Mouse (Mus musculus): Measurements from ENCODE around the gene Hist1h4b. TPM values are rescaled to one million over a fixed set of nuclear protein-coding genes. Genes with fewer than 3 reads are reported as not detected.
"Not testable (repeated sequence)": the region's sequence is repeated elsewhere in the genome, so short reads cannot be mapped to it uniquely, and the experiment has no call there.

Gene Hist1h4b
- polyA plus RNA-seq, 1 experiment from 2014 or later: 2.5 TPM

DNA sequence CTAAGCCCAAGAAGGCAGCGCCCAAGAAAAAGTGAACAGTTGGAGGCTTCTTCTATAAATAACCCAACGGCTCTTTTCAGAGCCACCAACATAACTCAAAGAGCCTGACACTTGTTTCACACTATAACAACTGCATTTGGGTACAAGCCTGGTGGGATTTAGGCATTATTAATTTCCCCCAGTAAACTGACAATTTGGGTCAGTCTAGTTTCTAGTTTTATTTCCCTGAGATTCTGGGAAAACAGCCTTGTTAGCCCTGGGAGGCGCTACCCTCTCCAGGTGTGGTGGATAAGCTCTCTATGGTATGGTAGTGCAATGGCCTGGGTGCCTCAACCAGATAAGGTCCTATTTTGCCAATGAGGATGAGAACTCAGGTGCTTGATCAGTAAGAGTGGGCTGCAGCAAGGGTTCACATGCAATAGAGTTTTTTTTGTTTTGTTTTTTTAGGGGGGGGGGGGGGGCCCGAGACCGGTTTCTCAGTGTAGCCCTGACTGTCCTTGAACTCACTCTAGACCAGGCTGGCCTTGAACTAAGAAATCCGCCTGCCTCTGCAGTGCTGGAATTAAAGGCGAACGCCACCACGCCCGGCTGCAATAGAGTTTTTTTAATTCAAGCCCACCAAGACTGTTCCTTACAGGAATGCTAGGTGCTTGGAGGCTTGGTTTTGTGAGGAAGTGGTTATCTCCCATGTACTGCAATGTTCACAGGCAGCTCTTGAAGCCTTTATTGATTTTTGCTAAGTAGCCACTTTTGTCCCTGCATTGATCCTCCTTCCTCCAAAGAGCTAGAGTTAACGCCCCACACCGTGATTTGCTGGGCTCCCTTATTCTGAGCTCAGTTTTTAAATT is 7.7 kb downstream of the Hist1h4b start:
- peak overlapping the region; percentile 50 for H3K4me3 ChIP-seq (ENCODE audit: low read depth, low read length)
- H3K27ac ChIP-seq (ENCODE audit: low read length): peak overlapping the region; percentile 98
- no peaks in the 10 kb centered on the region for H3K36me3 ChIP-seq (ENCODE audit: control insufficient read depth, insufficient read depth, low read length)
- WGBS: 34% methylated on average over 12 of the region's 12 CpGs
- H3K27me3 ChIP-seq (ENCODE audit: control insufficient read depth, insufficient read depth, low read length): no peaks in the 10 kb centered on the region
- peak overlapping the region; percentile 55 for H3K9ac ChIP-seq (replicated peaks; ENCODE audit: low read depth, low read length)
- peaks cover 11% of the 10 kb centered on the region for H3K4me1 ChIP-seq (ENCODE audit: control insufficient read depth, insufficient read depth, low read length)
- ATAC-seq (ENCODE audit: insufficient number of reproducible peaks, insufficient read depth, low FRiP score, low read depth): no peak
- peak overlapping the region; percentile 67 for H3K4me2 ChIP-seq (replicated peaks; ENCODE audit: low read depth, low read length)
- no peaks in the 10 kb centered on the region for H3K9me3 ChIP-seq (ENCODE audit: control insufficient read depth, low read depth, low read length)

DNA sequence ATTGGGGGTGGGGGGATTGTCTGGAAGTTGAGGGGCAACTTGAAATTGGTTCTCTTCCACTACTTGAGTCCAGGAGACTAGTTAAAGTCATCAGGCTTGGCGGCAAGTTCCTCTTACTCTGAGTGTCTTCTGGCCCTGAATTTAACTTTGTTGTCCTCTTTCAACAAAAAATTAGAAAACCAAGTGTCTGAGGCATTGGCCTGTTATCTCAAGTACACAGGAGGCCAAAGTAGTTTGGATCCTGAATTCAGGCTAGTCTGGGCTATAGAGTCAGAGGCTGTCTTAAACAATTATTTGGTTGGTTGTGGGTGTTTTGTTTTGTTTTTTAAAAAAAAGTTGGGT is 8.3 kb downstream of the Hist1h4b start:
- Histone ChIP-seq H3K36me3 (ENCODE audit: control insufficient read depth, insufficient read depth, low read length) (no peaks in the 10 kb centered on the region), H3K4me2 (replicated peaks; ENCODE audit: low read depth, low read length) (no peak overlapping the region), H3K4me1 (ENCODE audit: control insufficient read depth, insufficient read depth, low read length) (peaks cover 9% of the 10 kb centered on the region), H3K9me3 (ENCODE audit: control insufficient read depth, low read depth, low read length) (no peaks in the 10 kb centered on the region), H3K4me3 (ENCODE audit: low read depth, low read length) (no peak overlapping the region), H3K27me3 (ENCODE audit: control insufficient read depth, insufficient read depth, low read length) (no peaks in the 10 kb centered on the region), H3K27ac (ENCODE audit: low read length) (no peak overlapping the region), H3K9ac (replicated peaks; ENCODE audit: low read depth, low read length) (no peak overlapping the region)
- WGBS: 66% methylated on average over 1 of the region's 1 CpGs
- ATAC-seq (ENCODE audit: insufficient number of reproducible peaks, insufficient read depth, low FRiP score, low read depth): no peak

DNA sequence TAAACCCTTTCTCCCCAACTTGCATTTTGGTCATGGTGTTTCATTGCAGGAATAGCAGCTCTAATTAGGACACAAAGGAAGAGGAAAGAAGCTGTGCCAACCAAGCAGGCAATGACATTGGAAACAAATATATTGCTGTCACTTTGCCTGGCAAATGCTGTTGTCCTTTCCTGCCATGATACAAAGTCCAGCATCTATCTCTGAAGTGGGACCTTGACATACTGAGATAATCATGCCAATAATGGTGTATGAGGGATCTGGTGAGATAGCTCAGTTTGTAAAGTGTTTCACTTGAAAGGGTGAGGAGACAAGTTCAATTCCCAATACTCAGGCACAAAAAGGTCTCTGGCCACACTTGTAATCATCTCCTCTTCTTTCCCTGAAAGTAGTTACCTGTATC is 10.0 kb downstream of the Hist1h4b start:
- no peak for ATAC-seq (ENCODE audit: insufficient number of reproducible peaks, insufficient read depth, low FRiP score, low read depth)
- H3K9me3 ChIP-seq (ENCODE audit: control insufficient read depth, low read depth, low read length): no peaks in the 10 kb centered on the region
- H3K4me2 ChIP-seq (replicated peaks; ENCODE audit: low read depth, low read length): no peak overlapping the region
- H3K36me3 ChIP-seq (ENCODE audit: control insufficient read depth, insufficient read depth, low read length): no peaks in the 10 kb centered on the region
- H3K27ac ChIP-seq (ENCODE audit: low read length): no peak overlapping the region
- H3K4me3 ChIP-seq (ENCODE audit: low read depth, low read length): no peak overlapping the region
- peaks cover 6% of the 10 kb centered on the region; the same call in 1 of the 2 replicates for H3K4me1 ChIP-seq (ENCODE audit: control insufficient read depth, insufficient read depth, low read length)
- H3K9ac ChIP-seq (replicated peaks; ENCODE audit: low read depth, low read length): no peak overlapping the region
- no peaks in the 10 kb centered on the region for H3K27me3 ChIP-seq (ENCODE audit: control insufficient read depth, insufficient read depth, low read length)

DNA sequence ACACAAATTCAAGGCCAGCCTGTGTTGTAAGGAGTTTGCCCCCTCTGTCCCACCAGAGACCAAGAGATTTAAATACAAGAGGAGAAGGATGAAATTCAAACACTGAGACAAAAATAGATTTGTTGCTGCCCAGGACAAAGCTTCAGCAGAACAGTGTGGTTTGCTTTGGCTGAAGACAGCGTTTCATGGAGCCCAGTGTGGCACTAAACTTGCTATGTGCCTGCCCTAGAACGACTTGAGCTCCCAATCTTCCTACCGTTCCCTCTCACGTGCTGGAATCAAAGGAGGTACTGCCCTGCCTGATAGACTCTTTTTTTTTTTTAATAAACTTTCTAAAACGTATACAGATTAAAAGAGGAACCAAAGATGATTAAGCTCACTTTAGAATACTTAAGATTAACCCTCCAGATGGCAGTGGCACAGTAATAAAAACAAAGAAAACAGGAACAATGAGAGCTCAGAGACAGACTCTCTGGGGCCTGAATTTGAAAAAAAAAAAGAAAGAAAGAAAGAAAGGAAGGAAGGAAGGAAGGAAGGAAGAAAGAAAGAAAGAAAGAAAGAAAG is 12.1 kb downstream of the Hist1h4b start:
- Histone ChIP-seq H3K4me3 (ENCODE audit: low read depth, low read length) (no peak overlapping the region), H3K36me3 (ENCODE audit: control insufficient read depth, insufficient read depth, low read length) (no peaks in the 10 kb centered on the region), H3K27me3 (ENCODE audit: control insufficient read depth, insufficient read depth, low read length) (no peaks in the 10 kb centered on the region), H3K9ac (replicated peaks; ENCODE audit: low read depth, low read length) (no peak overlapping the region), H3K4me2 (replicated peaks; ENCODE audit: low read depth, low read length) (no peak overlapping the region), H3K4me1 (ENCODE audit: control insufficient read depth, insufficient read depth, low read length) (peaks cover 6% of the 10 kb centered on the region; the same call in 1 of the 2 replicates), H3K27ac (ENCODE audit: low read length) (no peak overlapping the region), H3K9me3 (ENCODE audit: control insufficient read depth, low read depth, low read length) (no peaks in the 10 kb centered on the region)
- no peak for ATAC-seq (ENCODE audit: insufficient number of reproducible peaks, insufficient read depth, low FRiP score, low read depth)
- WGBS: 58% methylated on average over 5 of the region's 5 CpGs

DNA sequence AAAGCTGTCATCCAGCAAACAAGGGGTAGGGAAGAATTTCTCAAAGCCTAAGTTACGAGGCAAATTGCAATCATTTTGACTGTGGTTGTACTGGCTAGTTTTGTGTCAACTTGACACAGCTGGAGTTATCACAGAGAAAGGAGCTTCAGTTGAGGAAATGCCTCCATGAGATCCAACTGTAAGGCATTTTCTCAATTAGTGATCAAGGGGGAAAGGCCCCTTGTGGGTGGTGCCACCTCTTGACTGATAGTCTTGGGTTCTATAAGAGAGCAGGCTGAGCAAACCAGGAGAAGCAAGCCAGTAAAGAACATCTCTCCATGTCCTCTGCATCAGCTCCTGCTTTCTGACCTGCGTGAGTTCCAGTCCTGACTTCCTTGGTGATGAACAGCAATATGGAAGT is 12.8 kb downstream of the Hist1h4b start, which contains the start of gene Trim38:
Gene Trim38 (plus strand): TSS at position 301 of the 400 bp plus-strand sequence.
- not testable (repeated sequence) for H3K36me3 ChIP-seq (ENCODE audit: control insufficient read depth, insufficient read depth, low read length); H3K9ac ChIP-seq (replicated peaks; ENCODE audit: low read depth, low read length); H3K27ac ChIP-seq (ENCODE audit: low read length); H3K27me3 ChIP-seq (ENCODE audit: control insufficient read depth, insufficient read depth, low read length); ATAC-seq (ENCODE audit: insufficient number of reproducible peaks, insufficient read depth, low FRiP score, low read depth); H3K4me1 ChIP-seq (ENCODE audit: control insufficient read depth, insufficient read depth, low read length); H3K9me3 ChIP-seq (ENCODE audit: control insufficient read depth, low read depth, low read length); H3K4me3 ChIP-seq (ENCODE audit: low read depth, low read length); H3K4me2 ChIP-seq (replicated peaks; ENCODE audit: low read depth, low read length)
- WGBS: 86% methylated on average over 2 of the region's 2 CpGs

DNA sequence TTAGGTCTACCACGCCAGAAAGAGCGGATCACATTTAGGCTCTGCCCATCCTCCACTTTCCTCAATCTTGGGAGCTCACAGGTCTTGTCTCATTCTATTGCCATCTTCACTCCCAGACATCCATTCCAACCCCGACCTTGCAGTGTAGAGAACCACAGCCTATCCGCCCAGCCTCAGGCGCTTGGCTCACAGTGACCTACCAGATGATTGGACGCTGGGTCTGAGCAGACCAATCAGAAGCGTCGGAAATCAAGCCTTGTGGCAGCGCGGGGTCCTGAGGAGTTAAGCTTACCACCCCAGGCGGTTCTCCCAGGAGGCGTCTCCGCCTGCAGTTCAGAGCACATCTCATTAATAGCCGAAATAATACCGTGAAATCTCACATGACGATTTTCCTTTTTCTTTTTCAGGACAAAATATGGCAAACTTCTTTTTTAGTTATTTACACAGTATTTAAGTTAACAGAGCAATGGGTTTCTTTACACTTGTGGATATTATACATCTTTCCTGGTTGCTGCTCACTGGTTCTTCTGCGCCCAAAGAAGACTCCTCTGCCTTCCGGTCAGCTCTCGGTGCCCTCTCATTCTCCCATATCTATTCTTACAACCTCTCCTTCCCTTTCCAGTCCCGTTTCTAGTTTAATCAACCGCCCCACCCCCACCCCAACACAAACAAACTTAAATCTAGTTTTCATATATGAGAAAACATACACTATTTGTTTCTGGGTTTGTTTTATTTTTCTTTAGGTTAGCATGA is 15.9 kb downstream of the Hist1h4b start:
- Histone ChIP-seq H3K36me3 (ENCODE audit: control insufficient read depth, insufficient read depth, low read length) (no peaks in the 10 kb centered on the region), H3K4me1 (ENCODE audit: control insufficient read depth, insufficient read depth, low read length) (no peaks in the 10 kb centered on the region), H3K9ac (replicated peaks; ENCODE audit: low read depth, low read length) (no peak overlapping the region), H3K27ac (ENCODE audit: low read length) (no peak overlapping the region), H3K27me3 (ENCODE audit: control insufficient read depth, insufficient read depth, low read length) (no peaks in the 10 kb centered on the region), H3K4me2 (replicated peaks; ENCODE audit: low read depth, low read length) (peak overlapping the region; percentile 29), H3K4me3 (ENCODE audit: low read depth, low read length) (no peak overlapping the region), H3K9me3 (ENCODE audit: control insufficient read depth, low read depth, low read length) (no peaks in the 10 kb centered on the region)
- peak; percentile 95 for ATAC-seq (ENCODE audit: insufficient number of reproducible peaks, insufficient read depth, low FRiP score, low read depth)
- 22% methylated on average over 21 of the region's 21 CpGs for WGBS

DNA sequence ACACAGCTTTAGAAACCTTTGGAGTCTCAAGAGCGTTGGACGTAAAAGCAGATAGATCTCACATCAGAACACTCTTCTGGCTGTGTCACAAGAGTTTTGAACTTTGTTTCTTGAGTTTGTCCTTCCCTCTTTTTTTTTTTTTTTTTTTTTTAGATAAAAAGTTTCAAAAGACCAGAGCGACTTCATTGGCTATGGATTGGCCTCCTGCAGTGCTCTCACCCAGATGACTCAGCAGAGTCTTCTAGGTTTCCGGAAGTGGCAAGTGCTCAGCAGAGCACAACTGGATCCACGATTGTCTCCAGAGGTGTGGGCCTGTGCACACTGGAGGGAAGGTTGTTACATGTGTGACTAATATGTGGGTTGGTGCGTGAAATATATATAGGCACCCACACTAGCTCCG is 21.5 kb downstream of the Hist1h4b start:
- Histone ChIP-seq H3K9ac (replicated peaks; ENCODE audit: low read depth, low read length) (no peak overlapping the region), H3K9me3 (ENCODE audit: control insufficient read depth, low read depth, low read length) (no peaks in the 10 kb centered on the region), H3K4me2 (replicated peaks; ENCODE audit: low read depth, low read length) (no peak overlapping the region), H3K4me3 (ENCODE audit: low read depth, low read length) (no peak overlapping the region), H3K36me3 (ENCODE audit: control insufficient read depth, insufficient read depth, low read length) (no peaks in the 10 kb centered on the region), H3K27ac (ENCODE audit: low read length) (no peak overlapping the region), H3K4me1 (ENCODE audit: control insufficient read depth, insufficient read depth, low read length) (no peaks in the 10 kb centered on the region), H3K27me3 (ENCODE audit: control insufficient read depth, insufficient read depth, low read length) (no peaks in the 10 kb centered on the region)
- ATAC-seq (ENCODE audit: insufficient number of reproducible peaks, insufficient read depth, low FRiP score, low read depth): no peak
- 93% methylated on average over 7 of the region's 7 CpGs for WGBS

DNA sequence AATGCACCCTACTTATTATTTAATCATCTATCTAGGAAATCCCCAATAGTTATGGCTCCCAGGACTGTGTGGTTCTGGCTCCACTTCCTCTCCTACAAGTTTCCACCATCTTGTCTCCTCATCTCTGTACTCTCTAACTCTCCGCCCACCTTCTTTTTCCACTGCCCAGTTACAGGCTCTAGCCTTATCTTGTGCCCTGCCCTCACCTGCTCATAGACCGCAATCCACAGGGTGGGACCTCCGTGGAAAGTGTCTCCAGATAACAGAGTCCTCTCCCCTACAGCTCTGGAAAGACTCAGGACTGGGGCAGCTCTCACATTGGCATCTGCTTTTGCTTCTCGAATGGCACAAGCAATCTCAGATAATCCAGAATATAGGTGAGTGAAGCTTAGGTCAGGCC is 22.2 kb downstream of the Hist1h4b start:
- no peaks in the 10 kb centered on the region for H3K4me1 ChIP-seq (ENCODE audit: control insufficient read depth, insufficient read depth, low read length)
- 76% methylated on average over 4 of the region's 4 CpGs for WGBS
- no peak for ATAC-seq (ENCODE audit: insufficient number of reproducible peaks, insufficient read depth, low FRiP score, low read depth)

More for the DNA sequence above, 22.2 kb downstream of the Hist1h4b start:
- Histone ChIP-seq H3K27ac (ENCODE audit: low read length) (no peak overlapping the region), H3K9ac (replicated peaks; ENCODE audit: low read depth, low read length) (no peak overlapping the region), H3K4me2 (replicated peaks; ENCODE audit: low read depth, low read length) (no peak overlapping the region), H3K36me3 (ENCODE audit: control insufficient read depth, insufficient read depth, low read length) (no peaks in the 10 kb centered on the region), H3K27me3 (ENCODE audit: control insufficient read depth, insufficient read depth, low read length) (no peaks in the 10 kb centered on the region), H3K9me3 (ENCODE audit: control insufficient read depth, low read depth, low read length) (no peaks in the 10 kb centered on the region), H3K4me3 (ENCODE audit: low read depth, low read length) (no peak overlapping the region)
